Mouse (Mus musculus): ENCODE results near the gene Samd8. TPM values are rescaled to one million over a fixed set of nuclear protein-coding genes. Genes with fewer than 3 reads are reported as not detected.

The Samd8 gene
- total RNA-seq, 1 experiment from 2014 or later = 48.1 TPM

- DNase-seq = no peak
Observed at GRCm38 (mm10) chr14:21746251-21746650, 4.1 kb upstream of the Samd8 start.

- no peak for DNase-seq
Observed at GRCm38 (mm10) chr14:21746846-21747245, 3.5 kb upstream of the Samd8 start.

GRCm38 (mm10) chr14:21747436-21748141 is 2.7 kb upstream of the Samd8 start:
- DNase-seq = no peak

- peak; percentile 56 for DNase-seq
Observed at GRCm38 (mm10) chr14:21748142-21748870, 2.0 kb upstream of the Samd8 start.

- peak; percentile 68 for DNase-seq
Observed at GRCm38 (mm10) chr14:21750881-21751542, 681 bp downstream of the Samd8 start, which contains the start of gene Dusp13. Gene Dusp13, minus strand, starts transcription at chr14:21751181.

DNA sequence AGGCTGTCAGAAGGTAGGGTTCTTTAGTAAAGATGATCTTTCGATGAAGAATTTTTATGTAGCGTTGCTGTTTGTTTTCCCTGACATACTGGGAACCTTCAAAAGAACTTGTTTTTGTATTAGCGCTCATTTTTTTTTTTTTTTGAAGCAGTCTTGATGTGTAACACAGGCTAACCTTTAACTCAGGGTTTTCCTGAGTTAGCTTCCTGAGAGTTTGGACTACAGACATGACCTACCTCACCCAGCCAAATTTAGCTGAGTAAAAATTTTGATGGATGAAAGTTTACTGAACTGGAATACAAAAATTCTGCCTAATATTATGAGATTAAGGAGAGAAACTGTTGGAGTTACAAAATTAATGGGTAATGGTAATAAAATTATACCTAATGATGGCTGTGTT is 2.1 kb downstream of the Samd8 start:
- DNase-seq = no peak

DNA sequence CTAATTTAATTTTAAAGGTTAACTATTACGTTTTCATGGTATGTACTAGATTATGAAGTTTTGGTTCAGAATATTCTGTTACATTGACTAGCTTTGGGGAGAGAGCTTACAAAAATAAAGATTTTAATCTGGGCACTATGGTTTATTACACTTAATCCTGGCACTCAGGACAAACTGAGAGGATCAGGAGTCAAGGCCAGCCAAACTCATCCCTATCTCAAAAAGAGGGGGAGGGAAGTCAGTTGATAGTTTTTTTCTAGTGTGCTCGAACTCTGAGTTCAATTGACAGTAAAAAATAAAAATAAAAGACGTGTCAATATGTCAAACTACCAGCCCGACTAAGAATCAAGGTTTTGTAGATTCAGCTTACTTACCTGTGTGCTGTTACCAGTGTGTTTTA is 3.0 kb downstream of the Samd8 start:
- DNase-seq = no peak

GRCm38 (mm10) chr14:21761560-21761959 is 11.2 kb downstream of the Samd8 start:
- DNase-seq = no peak

DNA sequence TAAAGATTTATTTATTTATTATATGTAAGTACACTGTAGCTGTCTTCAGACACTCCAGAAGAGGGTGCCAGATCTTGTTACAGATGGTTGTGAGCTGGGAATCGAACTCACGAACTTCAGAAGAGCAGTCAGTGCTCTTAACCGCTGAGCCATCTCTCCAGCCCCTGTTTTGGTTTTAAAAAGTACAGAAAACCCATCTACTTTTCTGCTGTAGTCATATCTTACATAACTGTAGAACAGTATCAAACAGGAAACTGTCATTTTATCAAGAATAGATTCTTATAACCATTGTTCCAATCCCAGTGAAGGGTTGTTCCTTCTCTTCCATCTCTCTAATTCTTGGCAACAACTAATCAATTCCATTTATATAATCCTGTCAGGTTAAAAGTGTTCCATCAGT is 13.4 kb downstream of the Samd8 start:
- DNase-seq = no peak

DNA sequence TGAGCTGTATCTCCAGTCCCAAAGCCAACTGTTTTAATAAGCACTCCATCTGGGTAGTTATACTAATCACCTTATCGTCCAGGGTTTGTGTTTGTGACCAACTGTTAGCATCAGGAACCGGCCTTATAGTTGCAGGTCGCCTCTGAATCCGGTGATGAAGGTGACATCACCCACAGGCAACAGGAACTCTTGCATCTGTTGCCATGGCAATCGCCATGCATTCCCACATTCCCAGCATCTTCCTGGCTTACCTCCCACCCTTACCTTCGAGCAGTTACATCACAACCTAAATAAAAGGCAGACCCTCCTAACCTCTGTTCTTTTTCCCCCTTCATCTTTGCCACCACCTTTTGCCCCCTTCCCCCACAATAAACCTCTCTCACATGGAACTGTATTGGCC is 14.3 kb downstream of the Samd8 start:
- no peak for DNase-seq

DNA sequence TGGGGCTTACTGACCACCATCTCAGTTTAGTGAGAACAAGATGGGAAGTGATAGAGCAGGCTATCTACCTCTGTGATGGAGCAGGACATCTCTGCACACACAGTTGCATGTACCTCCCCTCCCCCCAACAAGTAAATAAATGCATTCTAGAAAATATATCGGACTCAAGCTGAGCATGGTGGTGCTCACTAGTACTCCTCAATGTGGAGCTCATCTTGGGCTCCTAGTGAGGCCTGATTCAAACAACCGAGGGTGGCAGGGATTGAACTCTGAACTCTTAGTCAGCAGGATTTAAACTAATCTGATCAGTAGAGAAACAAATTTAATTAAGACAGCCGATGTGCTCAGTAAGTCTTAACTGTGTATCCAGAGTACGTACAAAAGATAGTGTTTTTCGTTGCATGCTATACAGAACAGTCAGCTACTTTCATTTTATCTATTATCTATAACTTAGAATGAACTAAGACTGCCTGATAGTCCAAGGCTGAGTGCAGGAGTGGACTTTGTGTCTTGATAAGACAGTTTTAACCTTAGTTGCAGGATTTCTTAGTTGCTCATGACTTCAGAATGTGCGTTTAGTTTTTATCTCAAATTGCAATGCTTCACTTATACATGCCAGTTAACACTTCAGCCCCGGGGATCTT is 15.5 kb downstream of the Samd8 start:
- no peak for DNase-seq

- no peak for DNase-seq
Observed at GRCm38 (mm10) chr14:21766398-21766958, 16.1 kb downstream of the Samd8 start.

- DNase-seq = no peak
Observed at GRCm38 (mm10) chr14:21772506-21773281, 22.4 kb downstream of the Samd8 start.

- no peak for DNase-seq
Observed at GRCm38 (mm10) chr14:21773946-21774345, 23.6 kb downstream of the Samd8 start.

- DNase-seq = no peak
Observed at GRCm38 (mm10) chr14:21776201-21776600, 25.9 kb downstream of the Samd8 start.

DNA sequence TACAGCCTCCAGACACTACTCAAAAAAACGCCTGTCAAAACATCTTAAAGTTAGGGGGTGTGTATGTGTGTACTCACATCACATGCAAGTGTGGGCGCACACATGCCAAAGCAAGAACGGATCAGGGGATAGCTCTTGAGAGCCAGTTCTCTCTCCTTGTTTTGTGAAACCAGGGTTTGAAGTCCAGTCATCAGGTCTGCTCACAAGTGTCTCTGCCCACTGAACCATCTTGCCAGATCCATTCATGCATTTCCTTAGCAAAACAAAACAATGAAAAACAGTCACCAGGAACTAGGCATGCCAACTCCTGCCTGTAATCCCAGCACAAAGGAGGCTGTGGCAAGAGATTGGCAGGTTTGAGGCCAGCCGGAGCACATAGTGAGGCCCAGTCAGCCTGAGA is 36.2 kb downstream of the Samd8 start:
- no peak for DNase-seq

- no peak for DNase-seq
Observed at GRCm38 (mm10) chr14:21787374-21787773, 37.0 kb downstream of the Samd8 start.

GRCm38 (mm10) chr14:21788121-21788520 is 37.8 kb downstream of the Samd8 start:
- DNase-seq = no peak

DNA sequence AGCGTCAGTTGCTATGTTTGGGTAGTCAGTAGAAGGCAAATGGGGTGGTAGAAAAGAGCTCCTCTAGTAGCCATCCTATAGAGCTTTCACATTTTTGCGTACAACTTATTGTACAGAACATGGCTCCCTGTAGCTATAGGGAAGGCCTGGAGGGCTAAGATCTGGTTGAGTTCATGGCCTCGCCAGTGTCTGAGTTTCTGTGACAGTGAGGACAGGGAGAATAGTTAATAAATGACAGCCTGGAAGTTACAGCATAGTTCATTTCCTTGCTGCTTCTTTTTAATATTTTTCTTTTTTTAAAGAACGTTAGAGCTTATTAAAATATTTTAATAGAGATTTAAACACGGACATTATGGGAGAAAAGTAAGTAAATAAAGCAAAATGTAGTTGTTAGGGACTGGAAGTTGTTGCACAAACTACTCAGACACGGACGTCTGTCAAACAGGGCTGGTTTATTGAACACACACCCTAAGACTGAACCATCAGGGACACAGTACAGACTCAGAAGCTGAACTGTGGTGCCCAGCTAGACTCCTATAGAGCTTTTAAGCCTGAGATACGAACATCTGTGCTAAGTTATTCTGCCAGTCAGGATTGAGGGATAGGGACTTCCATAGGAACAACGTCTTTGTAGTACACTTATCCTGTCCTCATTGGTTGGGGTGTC is 40.4 kb downstream of the Samd8 start:
- no peak for DNase-seq

GRCm38 (mm10) chr14:21791722-21792121 is 41.4 kb downstream of the Samd8 start:
- no peak for DNase-seq

- no peak for DNase-seq
Observed at GRCm38 (mm10) chr14:21792250-21792649, 41.9 kb downstream of the Samd8 start.
